8 mouse cellular contexts compared by ENCODE assay signal in genomic region chr11:88553521-88554310, GRCm38 (mm10).
A peak's percentile ranks its signal among the peaks of the same experiment; 100 is the strongest.
DNase-seq lines count a peak whose midpoint lies in the region; ATAC-seq lines count a peak whose summit lies in the region.

No protein-coding gene starts in this region.

- H3K4me3 ChIP-seq in kidney, embryonic 14.5 days (ENCODE audit: low read length), result no peak overlapping the region
- H3K4me3 ChIP-seq in embryonic facial prominence, embryonic 10.5 days, result no peak overlapping the region; the same call in 1 of the 2 replicates
- H3K4me3 ChIP-seq in intestine, embryonic 14.5 days (ENCODE audit: low read depth, low read length), result no peak overlapping the region
- no peak overlapping the region for H3K4me3 ChIP-seq in midbrain, embryonic 15.5 days

- peaks cover 95% of the 10 kb centered on the region for H3K4me1 ChIP-seq in kidney, embryonic 14.5 days (ENCODE audit: control insufficient read depth, insufficient read depth, low read length)
- peaks cover 98% of the 10 kb centered on the region for H3K4me1 ChIP-seq in embryonic facial prominence, embryonic 10.5 days
- peaks cover 81% of the 10 kb centered on the region for H3K4me1 ChIP-seq in intestine, embryonic 14.5 days (replicated peaks; ENCODE audit: control insufficient read depth, insufficient read depth, low read length)
- peaks cover 89% of the 10 kb centered on the region for H3K4me1 ChIP-seq in midbrain, embryonic 15.5 days

- no peaks in the 10 kb centered on the region for H3K27me3 ChIP-seq in kidney, embryonic 14.5 days (ENCODE audit: control insufficient read depth, insufficient read depth, low read length)
- H3K27me3 ChIP-seq in embryonic facial prominence, embryonic 10.5 days (replicated peaks; ENCODE audit: low read depth, poor library complexity, severe bottlenecking), result no peaks in the 10 kb centered on the region
- no peaks in the 10 kb centered on the region for H3K27me3 ChIP-seq in intestine, embryonic 14.5 days (replicated peaks; ENCODE audit: control insufficient read depth, insufficient read depth, low read length)
- no peaks in the 10 kb centered on the region for H3K27me3 ChIP-seq in midbrain, embryonic 15.5 days (replicated peaks)

- H3K9ac ChIP-seq in kidney, embryonic 14.5 days (ENCODE audit: low read depth, low read length), result no peak overlapping the region
- no peak overlapping the region for H3K9ac ChIP-seq in intestine, embryonic 14.5 days (ENCODE audit: low read length)
- H3K9ac ChIP-seq in midbrain, embryonic 15.5 days, result no peak overlapping the region

- DNase-seq in kidney, postnatal 25 days, result no peak
- DNase-seq in embryonic facial prominence, embryonic 10.5 days (ENCODE audit: low spot score), result no peak
- no peak for DNase-seq in intestine, embryonic 14.5 days (ENCODE audit: low spot score)
- no peak for DNase-seq in embryo, embryonic 11 days
- DNase-seq in left cerebral cortex, postnatal 25 days (ENCODE audit: low spot score in 2 of 2), result no peak
- DNase-seq in layer of hippocampus, adult 9-11 months, result no peak

- H3K36me3 ChIP-seq in kidney, embryonic 14.5 days (ENCODE audit: control insufficient read depth, insufficient read depth, low read length), result no peaks in the 10 kb centered on the region
- no peaks in the 10 kb centered on the region for H3K36me3 ChIP-seq in embryonic facial prominence, embryonic 10.5 days (replicated peaks)
- no peaks in the 10 kb centered on the region for H3K36me3 ChIP-seq in intestine, embryonic 14.5 days (ENCODE audit: control insufficient read depth, insufficient read depth, low read length)
- H3K36me3 ChIP-seq in midbrain, embryonic 15.5 days (replicated peaks), result no peaks in the 10 kb centered on the region

- no peak for ATAC-seq in kidney, embryonic 14.5 days (ENCODE audit: low FRiP score, low TSS enrichment)
- no peak; the same call in 1 of the 2 replicates for ATAC-seq in intestine, embryonic 14.5 days (replicated peaks; ENCODE audit: low FRiP score, low TSS enrichment, low read depth)
- ATAC-seq in midbrain, embryonic 15.5 days (replicated peaks), result no peak

- 71% methylated on average over 11 of the region's 11 CpGs for WGBS in kidney, embryonic 14.5 days
- WGBS in embryonic facial prominence, embryonic 10.5 days, result 66% methylated on average over 11 of the region's 11 CpGs
- WGBS in intestine, embryonic 14.5 days, result 59% methylated on average over 11 of the region's 11 CpGs
- 67% methylated on average over 11 of the region's 11 CpGs for WGBS in midbrain, embryonic 15.5 days

- no peaks in the 10 kb centered on the region for H3K9me3 ChIP-seq in kidney, embryonic 14.5 days (ENCODE audit: control insufficient read depth, low read length)
- H3K9me3 ChIP-seq in embryonic facial prominence, embryonic 10.5 days, result no peaks in the 10 kb centered on the region
- H3K9me3 ChIP-seq in intestine, embryonic 14.5 days (ENCODE audit: control insufficient read depth, low read length), result no peaks in the 10 kb centered on the region
- H3K9me3 ChIP-seq in midbrain, embryonic 15.5 days, result no peaks in the 10 kb centered on the region

- peak overlapping the region; percentile 77; the same call in 1 of the 2 replicates for H3K27ac ChIP-seq in kidney, embryonic 14.5 days (ENCODE audit: low read depth, low read length)
- peak overlapping the region; percentile 84 for H3K27ac ChIP-seq in embryonic facial prominence, embryonic 10.5 days (replicated peaks)
- peak overlapping the region; percentile 62 for H3K27ac ChIP-seq in intestine, embryonic 14.5 days (ENCODE audit: low read depth)
- peak overlapping the region; percentile 51 for H3K27ac ChIP-seq in midbrain, embryonic 15.5 days

- intact Hi-C loops in left cerebral cortex, postnatal 25 days (cut with DNase I), result loop anchor here (5.0 kb wide), 3 partner anchors 59 to 269 kb away; partner anchors contain the start of gene Msi2

- no peak overlapping the region for H3K4me2 ChIP-seq in kidney, embryonic 14.5 days (replicated peaks; ENCODE audit: low read depth, low read length)
- H3K4me2 ChIP-seq in intestine, embryonic 14.5 days (ENCODE audit: low read length), result no peak overlapping the region
- H3K4me2 ChIP-seq in midbrain, embryonic 15.5 days, result no peak overlapping the region
